Mouse (Mus musculus): Measurements from ENCODE around the gene Igfbp3. TPM values are rescaled to one million over a fixed set of nuclear protein-coding genes. Genes with fewer than 3 reads are reported as not detected.

Gene Igfbp3
- polyA plus RNA-seq, 1 experiment from 2014 or later, result 42.1 TPM

- Histone ChIP-seq H3K4me2 (ENCODE audit: low read length) (no peak overlapping the region), H3K4me3 (ENCODE audit: control insufficient read depth in 1 of 2, insufficient read depth in 1 of 2, low read depth in 1 of 2, low read length in 2 of 2) (no peak overlapping the region), H3K9ac (ENCODE audit: low read length) (no peak overlapping the region), H3K36me3 (ENCODE audit: control insufficient read depth, insufficient read depth, low read length) (no peaks in the 10 kb centered on the region), H3K4me1 (ENCODE audit: control insufficient read depth in 2 of 2, insufficient read depth in 2 of 2, low read length in 2 of 2) (peaks cover 0 to 2% of the 10 kb centered on the region in 2 experiments; a peak in 1 of 4 replicates), H3K27ac (replicated peaks in 1 of 2; ENCODE audit: control insufficient read depth in 1 of 2, insufficient read depth in 1 of 2, low read depth in 2 of 2, low read length in 2 of 2) (peak overlapping the region in 1 of 2 experiments; percentile 7; a peak in 1 of 4 replicates), H3K27me3 (ENCODE audit: control insufficient read depth, insufficient read depth, low read length) (no peaks in the 10 kb centered on the region), H3K9me3 (ENCODE audit: control insufficient read depth, low read length) (no peaks in the 10 kb centered on the region)
- ATAC-seq (ENCODE audit: insufficient number of reproducible peaks, insufficient read depth, low FRiP score, low read depth), result peak; percentile 53; the same call in 1 of the 2 replicates
- 64% methylated on average over 10 of the region's 10 CpGs for WGBS
Measured at GRCm38 (mm10) chr11:7198481-7199256, 15.1 kb downstream of the Igfbp3 start.

GRCm38 (mm10) chr11:7198006-7198405 is 15.7 kb downstream of the Igfbp3 start:
- Histone ChIP-seq H3K36me3 (ENCODE audit: control insufficient read depth, insufficient read depth, low read length) (no peaks in the 10 kb centered on the region), H3K9me3 (ENCODE audit: control insufficient read depth, low read length) (no peaks in the 10 kb centered on the region), H3K9ac (ENCODE audit: low read length) (no peak overlapping the region), H3K4me1 (ENCODE audit: control insufficient read depth in 2 of 2, insufficient read depth in 2 of 2, low read length in 2 of 2) (peaks cover 0 to 4% of the 10 kb centered on the region in 2 experiments; a peak in 1 of 4 replicates), H3K27me3 (ENCODE audit: control insufficient read depth, insufficient read depth, low read length) (no peaks in the 10 kb centered on the region), H3K27ac (replicated peaks in 1 of 2; ENCODE audit: control insufficient read depth in 1 of 2, insufficient read depth in 1 of 2, low read depth in 2 of 2, low read length in 2 of 2) (no peak overlapping the region), H3K4me2 (ENCODE audit: low read length) (no peak overlapping the region), H3K4me3 (ENCODE audit: control insufficient read depth in 1 of 2, insufficient read depth in 1 of 2, low read depth in 1 of 2, low read length in 2 of 2) (no peak overlapping the region)
- no peak for ATAC-seq (ENCODE audit: insufficient number of reproducible peaks, insufficient read depth, low FRiP score, low read depth)
- WGBS, result 87% methylated on average over 19 of the region's 19 CpGs

- no peaks in the 10 kb centered on the region for H3K9me3 ChIP-seq (ENCODE audit: control insufficient read depth, low read length)
- H3K27me3 ChIP-seq (ENCODE audit: control insufficient read depth, insufficient read depth, low read length), result no peaks in the 10 kb centered on the region
- H3K4me1 ChIP-seq (ENCODE audit: control insufficient read depth in 2 of 2, insufficient read depth in 2 of 2, low read length in 2 of 2), result peaks cover 0 to 4% of the 10 kb centered on the region in 2 experiments; a peak in 1 of 4 replicates
- H3K9ac ChIP-seq (ENCODE audit: low read length), result no peak within 1 kb of the TSS
- H3K27ac ChIP-seq (replicated peaks in 1 of 2; ENCODE audit: control insufficient read depth in 1 of 2, insufficient read depth in 1 of 2, low read depth in 2 of 2, low read length in 2 of 2), result peak within 1 kb of the TSS in 1 of 2 experiments; percentile 7; a peak in 1 of 4 replicates
- no peak within 1 kb of the TSS for H3K4me3 ChIP-seq (ENCODE audit: control insufficient read depth in 1 of 2, insufficient read depth in 1 of 2, low read depth in 1 of 2, low read length in 2 of 2)
- H3K36me3 ChIP-seq (ENCODE audit: control insufficient read depth, insufficient read depth, low read length), result no peaks in the 10 kb centered on the region
- no peak for ATAC-seq (ENCODE audit: insufficient number of reproducible peaks, insufficient read depth, low FRiP score, low read depth)
- no peak within 1 kb of the TSS for H3K4me2 ChIP-seq (ENCODE audit: low read length)
- WGBS, result 73% methylated on average over 12 of the region's 12 CpGs
Measured at GRCm38 (mm10) chr11:7197491-7197941, 16.2 kb downstream of the Igfbp3 start, which contains the start of gene Igfbp1. Gene Igfbp1, plus strand, starts transcription at chr11:7197782.

- 81% methylated on average over 4 of the region's 4 CpGs for WGBS
- H3K9ac ChIP-seq (ENCODE audit: low read length), result no peak overlapping the region
- no peak overlapping the region for H3K27ac ChIP-seq (replicated peaks in 1 of 2; ENCODE audit: control insufficient read depth in 1 of 2, insufficient read depth in 1 of 2, low read depth in 2 of 2, low read length in 2 of 2)
- no peaks in the 10 kb centered on the region for H3K9me3 ChIP-seq (ENCODE audit: control insufficient read depth, low read length)
- H3K4me2 ChIP-seq (ENCODE audit: low read length), result no peak overlapping the region
- H3K27me3 ChIP-seq (ENCODE audit: control insufficient read depth, insufficient read depth, low read length), result no peaks in the 10 kb centered on the region
- H3K36me3 ChIP-seq (ENCODE audit: control insufficient read depth, insufficient read depth, low read length), result no peaks in the 10 kb centered on the region
- H3K4me1 ChIP-seq (ENCODE audit: control insufficient read depth in 2 of 2, insufficient read depth in 2 of 2, low read length in 2 of 2), result peaks cover 0 to 4% of the 10 kb centered on the region in 2 experiments; a peak in 1 of 4 replicates
- ATAC-seq (ENCODE audit: insufficient number of reproducible peaks, insufficient read depth, low FRiP score, low read depth), result no peak
- no peak overlapping the region for H3K4me3 ChIP-seq (ENCODE audit: control insufficient read depth in 1 of 2, insufficient read depth in 1 of 2, low read depth in 1 of 2, low read length in 2 of 2)
Measured at GRCm38 (mm10) chr11:7195312-7195685, 18.4 kb downstream of the Igfbp3 start.

- no peak overlapping the region for H3K4me2 ChIP-seq (ENCODE audit: low read length)
- peaks cover 0 to 4% of the 10 kb centered on the region in 2 experiments; a peak in 1 of 4 replicates for H3K4me1 ChIP-seq (ENCODE audit: control insufficient read depth in 2 of 2, insufficient read depth in 2 of 2, low read length in 2 of 2)
- no peaks in the 10 kb centered on the region for H3K27me3 ChIP-seq (ENCODE audit: control insufficient read depth, insufficient read depth, low read length)
- H3K4me3 ChIP-seq (ENCODE audit: control insufficient read depth in 1 of 2, insufficient read depth in 1 of 2, low read depth in 1 of 2, low read length in 2 of 2), result no peak overlapping the region
- H3K9me3 ChIP-seq (ENCODE audit: control insufficient read depth, low read length), result no peaks in the 10 kb centered on the region
- no peak overlapping the region for H3K27ac ChIP-seq (replicated peaks in 1 of 2; ENCODE audit: control insufficient read depth in 1 of 2, insufficient read depth in 1 of 2, low read depth in 2 of 2, low read length in 2 of 2)
- H3K36me3 ChIP-seq (ENCODE audit: control insufficient read depth, insufficient read depth, low read length), result no peaks in the 10 kb centered on the region
- H3K9ac ChIP-seq (ENCODE audit: low read length), result no peak overlapping the region
- 90% methylated on average over 10 of the region's 10 CpGs for WGBS
- no peak for ATAC-seq (ENCODE audit: insufficient number of reproducible peaks, insufficient read depth, low FRiP score, low read depth)
Measured at GRCm38 (mm10) chr11:7194432-7195311, 19.1 kb downstream of the Igfbp3 start.

GRCm38 (mm10) chr11:7193134-7193533 is 20.6 kb downstream of the Igfbp3 start:
- Histone ChIP-seq H3K9ac (ENCODE audit: low read length) (no peak overlapping the region), H3K4me1 (ENCODE audit: control insufficient read depth in 2 of 2, insufficient read depth in 2 of 2, low read length in 2 of 2) (peaks cover 0 to 2% of the 10 kb centered on the region in 2 experiments; a peak in 1 of 4 replicates), H3K4me3 (ENCODE audit: control insufficient read depth in 1 of 2, insufficient read depth in 1 of 2, low read depth in 1 of 2, low read length in 2 of 2) (no peak overlapping the region), H3K27me3 (ENCODE audit: control insufficient read depth, insufficient read depth, low read length) (no peaks in the 10 kb centered on the region), H3K36me3 (ENCODE audit: control insufficient read depth, insufficient read depth, low read length) (no peaks in the 10 kb centered on the region), H3K9me3 (ENCODE audit: control insufficient read depth, low read length) (no peaks in the 10 kb centered on the region), H3K4me2 (ENCODE audit: low read length) (no peak overlapping the region), H3K27ac (replicated peaks in 1 of 2; ENCODE audit: control insufficient read depth in 1 of 2, insufficient read depth in 1 of 2, low read depth in 2 of 2, low read length in 2 of 2) (no peak overlapping the region)
- WGBS, result 64% methylated on average over 9 of the region's 9 CpGs
- no peak for ATAC-seq (ENCODE audit: insufficient number of reproducible peaks, insufficient read depth, low FRiP score, low read depth)

GRCm38 (mm10) chr11:7192710-7193109 is 21.0 kb downstream of the Igfbp3 start:
- ATAC-seq (ENCODE audit: insufficient number of reproducible peaks, insufficient read depth, low FRiP score, low read depth), result no peak
- no peaks in the 10 kb centered on the region for H3K27me3 ChIP-seq (ENCODE audit: control insufficient read depth, insufficient read depth, low read length)
- 24% methylated on average over 6 of the region's 6 CpGs for WGBS
- no peak overlapping the region for H3K9ac ChIP-seq (ENCODE audit: low read length)
- H3K27ac ChIP-seq (replicated peaks in 1 of 2; ENCODE audit: control insufficient read depth in 1 of 2, insufficient read depth in 1 of 2, low read depth in 2 of 2, low read length in 2 of 2), result no peak overlapping the region
- H3K36me3 ChIP-seq (ENCODE audit: control insufficient read depth, insufficient read depth, low read length), result no peaks in the 10 kb centered on the region
- no peak overlapping the region for H3K4me2 ChIP-seq (ENCODE audit: low read length)
- peaks cover 0 to 2% of the 10 kb centered on the region in 2 experiments; a peak in 1 of 4 replicates for H3K4me1 ChIP-seq (ENCODE audit: control insufficient read depth in 2 of 2, insufficient read depth in 2 of 2, low read length in 2 of 2)
- H3K9me3 ChIP-seq (ENCODE audit: control insufficient read depth, low read length), result no peaks in the 10 kb centered on the region
- H3K4me3 ChIP-seq (ENCODE audit: control insufficient read depth in 1 of 2, insufficient read depth in 1 of 2, low read depth in 1 of 2, low read length in 2 of 2), result no peak overlapping the region
